Mouse (Mus musculus): ENCODE data around the gene Mtfr1l. TPM values are rescaled to one million over a fixed set of nuclear protein-coding genes. Genes with fewer than 3 reads are reported as not detected.
A peak's percentile ranks its signal among the peaks of the same experiment; 100 is the strongest.

Gene Mtfr1l
- polyA plus RNA-seq, 1 experiment, result 37.4 TPM

DNA sequence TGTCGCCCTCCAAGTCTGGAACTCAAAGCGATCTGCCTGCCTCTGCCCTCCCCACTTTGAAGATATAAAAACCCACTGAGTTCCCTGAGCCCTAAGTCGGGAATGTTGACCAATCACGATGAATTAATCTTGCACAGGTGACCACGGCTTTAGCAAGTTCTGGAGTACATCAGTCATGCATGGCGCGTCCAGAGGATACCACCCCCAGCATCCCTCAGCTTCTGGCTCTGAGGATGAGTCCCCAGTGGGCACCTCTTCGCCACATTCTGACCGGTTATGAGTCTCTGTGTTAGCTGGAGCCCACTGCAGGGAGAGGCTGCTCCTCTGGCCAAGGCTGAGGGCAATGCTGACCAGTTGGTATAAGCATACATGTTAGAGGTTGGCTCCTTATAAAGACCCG is 51.0 kb downstream of the Mtfr1l start:
- Histone ChIP-seq H3K36me3 (ENCODE audit: control insufficient read depth, insufficient read depth, low read length) (no peaks in the 10 kb centered on the region), H3K4me3 (ENCODE audit: extremely low read depth, insufficient read depth, insufficient read length) (no peak overlapping the region), H3K27me3 (ENCODE audit: control insufficient read depth, insufficient read depth, low read length) (no peaks in the 10 kb centered on the region), H3K4me1 (ENCODE audit: control insufficient read depth, insufficient read depth, insufficient read length) (no peaks in the 10 kb centered on the region), H3K27ac (ENCODE audit: insufficient read depth, low read length) (no peak overlapping the region)
- TF ChIP-seq POLR2A (IDR thresholded peaks at IDR 0.05; ENCODE audit: low read depth, low read length) (no peak), CTCF (IDR thresholded peaks at IDR 0.05; ENCODE audit: extremely low read depth, insufficient read depth, insufficient read length, insufficient replicate concordance) (no peak)
- DNase-seq (ENCODE audit: low read depth in 1 of 2, low spot score in 2 of 2), result no peak
- 86% methylated on average over 10 of the region's 10 CpGs for WGBS

DNA sequence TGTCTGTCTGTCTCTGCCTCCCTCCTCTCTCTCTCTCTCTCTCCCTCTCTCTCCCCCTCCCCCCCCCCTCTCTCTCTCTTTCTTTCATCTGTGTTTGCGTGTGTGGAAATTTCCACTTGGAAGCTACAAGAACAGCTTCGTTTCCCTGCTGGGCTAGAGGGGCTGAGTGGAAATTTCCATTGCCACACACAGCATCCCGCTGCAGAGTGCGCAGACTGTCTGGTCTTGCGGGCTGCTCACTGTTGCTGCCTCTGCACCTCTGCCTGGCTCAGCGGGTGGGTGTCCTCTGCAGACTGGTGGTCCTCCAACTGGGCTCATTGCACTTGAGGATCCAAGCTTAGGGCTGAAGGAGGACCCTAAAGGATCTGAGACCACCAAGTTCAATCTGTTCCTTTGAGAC is 51.5 kb downstream of the Mtfr1l start:
- no peak for TF ChIP-seq POLR2A (IDR thresholded peaks at IDR 0.05; ENCODE audit: low read depth, low read length)
- no peak for TF ChIP-seq CTCF (IDR thresholded peaks at IDR 0.05; ENCODE audit: extremely low read depth, insufficient read depth, insufficient read length, insufficient replicate concordance)
- no peaks in the 10 kb centered on the region for H3K4me1 ChIP-seq (ENCODE audit: control insufficient read depth, insufficient read depth, insufficient read length)
- H3K27ac ChIP-seq (ENCODE audit: insufficient read depth, low read length), result no peak overlapping the region
- no peak overlapping the region for H3K4me3 ChIP-seq (ENCODE audit: extremely low read depth, insufficient read depth, insufficient read length)
- no peak for DNase-seq (ENCODE audit: low read depth in 1 of 2, low spot score in 2 of 2)
- WGBS, result 71% methylated on average over 6 of the region's 6 CpGs
- no peaks in the 10 kb centered on the region for H3K36me3 ChIP-seq (ENCODE audit: control insufficient read depth, insufficient read depth, low read length)
- no peaks in the 10 kb centered on the region for H3K27me3 ChIP-seq (ENCODE audit: control insufficient read depth, insufficient read depth, low read length)

DNA sequence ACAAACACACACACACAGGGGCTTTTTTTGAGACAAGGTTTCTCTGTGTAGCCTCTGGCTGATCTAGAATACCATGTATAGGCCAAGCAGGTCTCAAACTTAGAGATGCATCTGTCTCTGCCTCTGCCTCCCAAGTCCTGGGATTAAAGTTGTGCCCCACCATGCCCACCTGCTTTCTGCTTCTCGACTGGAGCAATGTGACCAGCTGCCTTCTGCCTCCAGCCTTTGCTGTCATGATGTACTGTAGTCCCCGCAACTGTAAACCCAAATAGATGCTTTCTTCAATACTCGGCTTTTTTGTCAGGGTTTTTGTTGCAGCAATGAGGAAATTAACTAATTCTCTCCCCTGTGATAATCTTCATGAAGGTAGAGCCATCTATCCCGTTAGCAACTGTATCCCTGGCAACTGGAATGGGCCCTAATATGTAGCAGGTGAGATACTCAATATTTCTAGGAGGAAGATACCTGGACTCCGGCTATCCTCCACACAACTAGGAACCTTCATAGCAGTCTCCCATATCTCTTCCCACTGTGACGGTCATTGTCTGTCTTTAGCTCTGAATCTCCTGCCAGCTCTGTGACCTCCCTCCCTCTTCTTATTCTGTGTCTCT is 52.0 kb downstream of the Mtfr1l start:
- 82% methylated on average over 6 of the region's 6 CpGs for WGBS
- H3K36me3 ChIP-seq (ENCODE audit: control insufficient read depth, insufficient read depth, low read length), result no peaks in the 10 kb centered on the region
- no peaks in the 10 kb centered on the region for H3K4me1 ChIP-seq (ENCODE audit: control insufficient read depth, insufficient read depth, insufficient read length)
- no peaks in the 10 kb centered on the region for H3K27me3 ChIP-seq (ENCODE audit: control insufficient read depth, insufficient read depth, low read length)
- no peak overlapping the region for H3K4me3 ChIP-seq (ENCODE audit: extremely low read depth, insufficient read depth, insufficient read length)
- TF ChIP-seq CTCF (IDR thresholded peaks at IDR 0.05; ENCODE audit: extremely low read depth, insufficient read depth, insufficient read length, insufficient replicate concordance) (no peak), POLR2A (IDR thresholded peaks at IDR 0.05; ENCODE audit: low read depth, low read length) (no peak)
- DNase-seq (ENCODE audit: low read depth in 1 of 2, low spot score in 2 of 2), result no peak
- no peak overlapping the region for H3K27ac ChIP-seq (ENCODE audit: insufficient read depth, low read length)

DNA sequence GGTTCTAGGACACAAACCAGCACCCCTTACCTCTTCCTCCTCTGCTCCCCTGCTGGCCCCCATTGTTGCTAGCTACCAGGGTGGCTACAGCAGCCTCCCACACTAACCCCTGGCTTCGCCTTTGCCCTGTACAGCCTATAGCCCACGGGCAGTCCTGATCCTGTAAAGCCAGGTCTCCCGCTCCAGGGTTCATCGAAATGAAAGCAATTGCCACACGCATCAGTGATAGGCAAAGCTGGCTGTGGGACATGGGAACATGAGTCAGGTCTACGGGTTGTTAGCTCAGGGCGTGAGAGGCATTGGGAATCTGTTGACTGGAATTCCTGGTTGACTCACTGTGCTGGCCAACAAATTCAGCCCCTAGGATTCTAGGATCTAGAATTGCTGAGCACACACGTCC is 52.7 kb downstream of the Mtfr1l start:
- Histone ChIP-seq H3K4me1 (ENCODE audit: control insufficient read depth, insufficient read depth, insufficient read length) (no peaks in the 10 kb centered on the region), H3K36me3 (ENCODE audit: control insufficient read depth, insufficient read depth, low read length) (no peaks in the 10 kb centered on the region), H3K27ac (ENCODE audit: insufficient read depth, low read length) (no peak overlapping the region), H3K4me3 (ENCODE audit: extremely low read depth, insufficient read depth, insufficient read length) (no peak overlapping the region), H3K27me3 (ENCODE audit: control insufficient read depth, insufficient read depth, low read length) (no peaks in the 10 kb centered on the region)
- TF ChIP-seq POLR2A (IDR thresholded peaks at IDR 0.05; ENCODE audit: low read depth, low read length) (no peak), CTCF (IDR thresholded peaks at IDR 0.05; ENCODE audit: extremely low read depth, insufficient read depth, insufficient read length, insufficient replicate concordance) (no peak)
- 92% methylated on average over 8 of the region's 8 CpGs for WGBS
- no peak for DNase-seq (ENCODE audit: low read depth in 1 of 2, low spot score in 2 of 2)

DNA sequence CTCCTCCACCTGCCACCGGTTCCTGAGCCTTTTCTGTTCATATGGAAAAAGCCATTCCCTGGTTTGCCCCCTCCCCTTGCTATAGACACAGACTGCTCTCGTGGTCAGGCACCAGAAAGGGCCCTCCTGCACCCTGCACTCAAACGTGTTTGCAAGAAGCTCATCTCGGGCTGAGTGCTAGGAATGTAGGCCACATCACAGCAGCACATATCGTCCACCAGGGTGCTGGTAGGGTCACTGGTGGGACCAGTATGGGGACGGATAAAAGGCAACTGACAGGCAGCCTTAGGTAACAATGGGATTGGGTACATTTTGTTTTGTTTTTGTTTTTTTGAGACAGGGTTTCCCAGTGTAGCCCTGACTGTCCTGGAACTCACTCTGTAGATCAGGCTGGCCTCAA is 53.9 kb downstream of the Mtfr1l start:
- H3K4me3 ChIP-seq (ENCODE audit: extremely low read depth, insufficient read depth, insufficient read length), result no peak overlapping the region
- no peak for DNase-seq (ENCODE audit: low read depth in 1 of 2, low spot score in 2 of 2)
- WGBS, result 59% methylated on average over 6 of the region's 6 CpGs
- H3K4me1 ChIP-seq (ENCODE audit: control insufficient read depth, insufficient read depth, insufficient read length), result no peaks in the 10 kb centered on the region
- TF ChIP-seq POLR2A (IDR thresholded peaks at IDR 0.05; ENCODE audit: low read depth, low read length) (no peak), CTCF (IDR thresholded peaks at IDR 0.05; ENCODE audit: extremely low read depth, insufficient read depth, insufficient read length, insufficient replicate concordance) (no peak)
- H3K27me3 ChIP-seq (ENCODE audit: control insufficient read depth, insufficient read depth, low read length), result no peaks in the 10 kb centered on the region
- H3K36me3 ChIP-seq (ENCODE audit: control insufficient read depth, insufficient read depth, low read length), result no peaks in the 10 kb centered on the region
- H3K27ac ChIP-seq (ENCODE audit: insufficient read depth, low read length), result no peak overlapping the region

DNA sequence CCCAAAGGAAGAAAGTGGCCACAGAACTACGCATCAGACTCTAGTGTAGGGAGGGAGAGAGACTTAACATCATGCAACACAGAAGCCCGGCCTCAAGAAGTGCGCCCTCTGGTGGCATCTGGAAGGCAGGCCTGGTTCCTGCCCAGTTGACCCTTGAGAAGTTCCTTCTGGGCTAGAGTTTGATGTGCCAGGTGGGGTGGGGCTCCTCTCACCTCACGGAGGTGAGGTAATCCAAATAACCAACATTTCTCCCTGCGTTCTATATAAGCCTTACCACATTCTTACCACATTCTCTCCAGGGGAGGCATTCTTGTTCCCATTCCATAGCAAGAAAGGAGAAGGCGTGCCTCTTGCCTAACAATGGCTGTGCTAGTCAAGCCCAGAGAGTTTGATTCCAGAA is 54.3 kb downstream of the Mtfr1l start:
- whole genome bisulfite sequencing, result 19% methylated on average over 6 of the region's 6 CpGs
- no peaks in the 10 kb centered on the region for H3K36me3 ChIP-seq (ENCODE audit: control insufficient read depth, insufficient read depth, low read length)
- peak; percentile 54 to 73 for DNase-seq (ENCODE audit: low read depth in 1 of 2, low spot score in 2 of 2)

DNA sequence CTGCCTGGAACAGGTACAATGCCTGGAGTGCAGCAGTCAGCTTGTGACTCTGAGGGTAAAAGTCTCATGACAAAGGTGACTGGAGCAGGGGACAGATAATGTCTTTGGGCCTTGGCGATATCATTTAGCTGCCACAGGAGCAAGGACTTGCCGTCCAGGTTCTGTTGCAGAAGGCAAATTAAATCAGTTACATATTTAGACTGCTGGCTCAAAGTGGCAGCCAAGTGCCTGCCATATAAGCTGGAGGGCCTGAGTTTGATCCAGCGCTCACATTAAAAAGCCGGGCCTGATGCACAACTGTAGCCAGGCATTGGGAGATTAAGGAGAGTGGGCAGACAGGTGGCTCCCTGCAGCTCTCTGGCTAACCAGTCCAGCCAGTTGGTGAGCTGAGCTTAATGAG is 55.3 kb downstream of the Mtfr1l start:
- no peak for DNase-seq (ENCODE audit: low read depth in 1 of 2, low spot score in 2 of 2)
- TF ChIP-seq CTCF (IDR thresholded peaks at IDR 0.05; ENCODE audit: extremely low read depth, insufficient read depth, insufficient read length, insufficient replicate concordance), result no peak
- TF ChIP-seq POLR2A (IDR thresholded peaks at IDR 0.05; ENCODE audit: low read depth, low read length), result no peak
- H3K4me3 ChIP-seq (ENCODE audit: extremely low read depth, insufficient read depth, insufficient read length), result no peak overlapping the region
- H3K27ac ChIP-seq (ENCODE audit: insufficient read depth, low read length), result no peak overlapping the region
- no peaks in the 10 kb centered on the region for H3K36me3 ChIP-seq (ENCODE audit: control insufficient read depth, insufficient read depth, low read length)
- 96% methylated on average over 4 of the region's 4 CpGs for WGBS
- H3K4me1 ChIP-seq (ENCODE audit: control insufficient read depth, insufficient read depth, insufficient read length), result no peaks in the 10 kb centered on the region
- H3K27me3 ChIP-seq (ENCODE audit: control insufficient read depth, insufficient read depth, low read length), result no peaks in the 10 kb centered on the region

More for the DNA sequence above, 54.3 kb downstream of the Mtfr1l start:
- H3K4me3 ChIP-seq (ENCODE audit: extremely low read depth, insufficient read depth, insufficient read length), result no peak overlapping the region
- H3K27ac ChIP-seq (ENCODE audit: insufficient read depth, low read length), result no peak overlapping the region
- H3K27me3 ChIP-seq (ENCODE audit: control insufficient read depth, insufficient read depth, low read length), result no peaks in the 10 kb centered on the region
- TF ChIP-seq CTCF (IDR thresholded peaks at IDR 0.05; ENCODE audit: extremely low read depth, insufficient read depth, insufficient read length, insufficient replicate concordance) (peak; percentile 97), POLR2A (IDR thresholded peaks at IDR 0.05; ENCODE audit: low read depth, low read length) (no peak)
- H3K4me1 ChIP-seq (ENCODE audit: control insufficient read depth, insufficient read depth, insufficient read length), result no peaks in the 10 kb centered on the region
